Mouse (Mus musculus): ENCODE measurements around the gene Tcp10a.
"Not testable (repeated sequence)": the region's sequence is repeated elsewhere in the genome, so short reads cannot be mapped to it uniquely, and the experiment has no call there.

Tcp10a gene

GRCm38 (mm10) chr17:7324346-7324745, at the start of gene Tcp10a:
Tcp10a (plus strand) TSS chr17:7324646.
- not testable (repeated sequence) for DNase-seq (ENCODE audit: low spot score in 2 of 2)

DNA sequence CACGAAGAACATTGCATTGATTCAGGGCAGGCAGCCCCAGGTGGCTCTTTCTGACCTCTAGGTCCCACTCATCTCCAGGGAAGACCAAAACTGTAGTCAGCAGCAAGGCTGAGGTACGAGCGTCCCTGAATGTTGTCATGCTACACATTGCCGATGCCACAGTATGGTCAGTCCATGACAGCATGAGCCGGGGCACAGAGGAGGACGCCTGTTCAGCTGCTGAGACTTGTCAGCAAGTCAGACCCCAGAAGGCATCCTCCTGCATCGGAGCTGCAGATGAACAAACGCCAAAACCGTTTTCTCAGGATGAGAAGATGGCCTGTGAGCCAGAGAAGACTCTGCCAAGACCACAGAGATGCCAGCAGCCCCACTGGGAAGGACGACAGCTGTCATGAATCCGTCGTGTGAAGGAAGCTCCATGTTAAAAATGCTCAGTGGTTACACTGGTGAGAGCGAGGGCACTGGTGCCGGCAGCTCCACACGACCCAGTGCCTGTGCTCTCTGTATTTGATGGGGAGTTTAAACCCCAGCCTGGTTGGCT, 45.7 kb upstream of the Tcp10a start:
- DNase-seq (ENCODE audit: low spot score in 2 of 2), result no peak

- no peak for DNase-seq (ENCODE audit: low spot score in 2 of 2)
Observed at GRCm38 (mm10) chr17:7279251-7279650, 45.2 kb upstream of the Tcp10a start.

GRCm38 (mm10) chr17:7284297-7284910, 40.0 kb upstream of the Tcp10a start:
- DNase-seq (ENCODE audit: low spot score in 2 of 2), result peak in 1 of 2 experiments; percentile 33

DNA sequence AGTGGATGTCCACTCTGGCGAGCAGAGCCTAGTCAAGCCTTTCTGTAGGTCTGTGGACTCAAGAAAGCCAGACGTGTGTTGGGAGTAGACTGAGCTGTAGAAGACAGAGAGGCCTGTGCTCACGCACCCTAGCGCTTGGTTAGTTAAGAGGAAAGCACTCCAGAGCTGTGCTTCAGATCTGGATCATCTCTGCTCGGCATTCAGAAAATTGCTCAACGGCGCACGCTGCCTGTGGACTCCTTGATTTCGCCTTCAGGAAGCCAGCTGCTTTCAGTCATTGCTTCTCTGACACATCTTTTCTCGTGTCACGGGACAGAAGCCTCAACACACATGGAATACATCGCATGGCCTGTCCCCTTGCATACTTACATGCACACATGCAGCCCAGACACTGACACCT, 39.2 kb upstream of the Tcp10a start:
- DNase-seq (ENCODE audit: low spot score in 2 of 2), result no peak

DNA sequence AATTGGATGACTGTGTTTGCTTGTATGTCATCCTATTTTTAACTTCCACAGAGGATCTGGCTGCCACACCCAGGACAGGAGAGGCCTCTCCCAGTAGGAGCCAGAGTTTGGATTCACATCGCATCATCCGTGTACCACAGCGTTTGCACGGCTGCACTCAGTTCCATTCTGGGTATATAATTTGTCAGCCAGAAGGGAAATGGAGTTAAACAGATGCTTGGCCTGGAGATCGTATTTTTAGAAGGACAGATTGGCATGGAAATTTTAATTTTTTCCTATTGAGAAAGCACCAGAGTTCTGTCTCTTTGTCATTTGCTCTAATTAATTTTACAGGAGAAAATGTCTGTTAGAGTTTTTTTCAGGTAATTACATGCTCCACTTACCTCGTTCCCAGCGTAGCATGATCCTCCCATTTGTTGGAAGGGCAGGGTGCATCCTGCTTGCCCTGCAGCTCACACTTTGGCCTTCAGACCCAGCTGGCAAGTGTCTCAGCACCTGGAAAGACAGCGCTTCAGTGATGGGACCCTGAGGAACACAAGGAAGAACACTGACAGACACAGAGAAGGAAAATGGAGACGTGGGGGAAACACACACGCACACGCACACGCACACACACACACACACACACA, 37.9 kb upstream of the Tcp10a start:
- DNase-seq (ENCODE audit: low spot score in 2 of 2), result peak in 1 of 2 experiments; percentile 47

DNA sequence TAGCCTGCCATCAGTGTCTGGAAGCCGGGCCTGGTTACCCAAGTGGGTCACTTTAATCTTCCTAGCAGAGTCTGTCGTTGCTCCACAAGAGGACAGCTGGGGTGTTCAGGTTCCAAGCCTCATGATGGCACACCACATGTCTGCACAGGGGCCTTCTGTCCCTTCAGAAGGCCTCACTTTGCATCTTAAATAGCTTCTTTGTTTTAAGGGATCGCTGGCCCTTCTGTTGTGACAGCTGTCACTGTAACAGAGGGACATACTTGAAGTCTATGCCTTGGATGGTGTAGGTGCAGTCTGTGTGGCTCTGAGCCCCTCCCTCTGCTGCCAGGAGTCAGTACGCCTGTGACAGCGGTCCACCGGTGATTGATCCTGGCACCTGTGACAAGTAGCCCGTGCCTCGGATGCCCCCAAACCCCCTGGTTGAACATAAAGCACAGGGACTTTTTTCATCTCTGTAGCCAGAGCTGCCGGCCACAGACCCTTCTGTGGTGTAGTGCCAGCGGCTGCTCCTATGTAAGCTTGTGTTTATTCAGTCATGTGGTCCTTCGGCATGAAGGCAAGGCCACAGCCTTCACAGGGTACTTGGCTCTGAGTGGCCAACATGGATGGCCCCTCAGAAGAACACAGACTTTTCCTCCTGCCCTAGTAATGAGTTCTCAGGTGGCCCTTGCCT, 32.3 kb upstream of the Tcp10a start:
- DNase-seq (ENCODE audit: low spot score in 2 of 2), result no peak

DNA sequence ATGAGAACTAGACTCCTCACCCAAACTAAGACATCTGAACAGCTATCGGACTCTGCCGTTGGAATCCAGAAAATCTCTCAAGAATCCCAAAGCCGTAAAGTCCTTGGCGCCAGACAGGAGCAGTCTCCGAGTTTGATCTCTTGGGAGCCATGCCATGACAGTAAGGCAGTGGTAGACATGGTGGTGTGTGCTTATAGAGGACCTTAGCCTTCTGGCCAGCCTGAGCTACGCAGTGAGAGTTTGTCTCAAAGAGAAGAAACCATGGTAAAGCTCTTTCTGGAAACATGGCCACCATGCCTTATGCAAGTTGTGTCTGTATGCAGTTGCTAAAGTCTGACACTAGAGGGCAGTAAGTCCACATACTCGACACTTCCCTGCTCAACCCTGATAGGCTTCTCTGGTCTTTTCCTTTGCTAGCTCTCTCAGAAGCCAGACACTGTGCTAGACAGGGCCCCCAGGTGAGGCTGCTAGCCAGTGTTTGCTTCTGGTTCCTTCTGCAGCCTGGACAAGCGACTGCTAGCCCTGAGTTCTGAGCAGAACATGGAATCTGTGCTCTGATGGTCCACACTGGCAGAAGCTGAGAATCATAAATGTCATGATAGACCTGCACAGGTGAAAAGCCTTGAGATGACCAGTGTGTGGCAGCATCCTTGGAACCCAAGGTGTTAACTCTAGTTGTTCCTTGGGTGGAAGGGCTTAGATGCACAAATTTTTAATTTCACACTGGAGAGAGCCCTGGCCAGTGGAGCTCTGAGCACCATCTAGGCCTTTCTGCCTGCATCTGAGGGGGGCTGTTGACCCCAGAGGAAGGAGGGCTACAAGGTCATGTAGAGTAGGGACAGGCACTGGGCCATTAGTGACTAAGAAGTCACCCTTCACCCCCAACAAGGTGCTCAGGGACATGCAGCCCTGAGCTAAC, 17.9 kb upstream of the Tcp10a start:
- peak; percentile 70 to 81 for DNase-seq (ENCODE audit: low spot score in 2 of 2)

DNA sequence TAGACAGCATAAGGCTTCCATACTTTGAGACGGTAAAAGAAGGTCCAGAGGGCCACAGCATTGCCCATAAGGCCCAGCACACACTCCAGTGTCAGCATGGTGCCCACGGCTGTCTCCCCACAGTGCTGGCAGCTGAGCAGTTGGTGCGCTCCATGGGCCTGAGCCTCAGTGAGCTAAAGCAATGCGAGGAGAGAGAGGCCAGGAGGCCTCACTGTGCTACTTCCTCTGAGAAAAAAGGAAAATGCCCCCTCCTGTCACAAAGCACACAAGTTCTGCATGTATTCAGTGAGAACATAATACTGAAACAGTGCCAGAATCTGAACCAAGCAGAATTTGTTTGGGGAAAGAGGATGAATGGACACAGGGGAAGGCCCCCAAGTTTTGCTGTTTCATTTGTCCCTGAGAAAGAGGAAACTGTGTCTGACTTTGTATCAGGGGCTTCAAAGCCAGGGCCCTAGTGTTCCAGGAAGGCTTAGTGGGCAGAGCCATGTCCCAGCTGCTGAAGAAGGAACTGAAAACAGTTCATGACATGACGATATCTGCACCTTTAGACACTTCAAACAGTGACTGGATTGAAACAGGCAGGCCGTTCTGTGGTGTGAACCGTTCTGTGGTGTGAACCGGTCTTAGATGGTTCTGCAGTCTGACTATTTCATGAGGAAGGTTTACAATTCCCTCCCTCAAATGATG, 8.6 kb upstream of the Tcp10a start:
- not testable (repeated sequence) for DNase-seq (ENCODE audit: low spot score in 2 of 2)

DNA sequence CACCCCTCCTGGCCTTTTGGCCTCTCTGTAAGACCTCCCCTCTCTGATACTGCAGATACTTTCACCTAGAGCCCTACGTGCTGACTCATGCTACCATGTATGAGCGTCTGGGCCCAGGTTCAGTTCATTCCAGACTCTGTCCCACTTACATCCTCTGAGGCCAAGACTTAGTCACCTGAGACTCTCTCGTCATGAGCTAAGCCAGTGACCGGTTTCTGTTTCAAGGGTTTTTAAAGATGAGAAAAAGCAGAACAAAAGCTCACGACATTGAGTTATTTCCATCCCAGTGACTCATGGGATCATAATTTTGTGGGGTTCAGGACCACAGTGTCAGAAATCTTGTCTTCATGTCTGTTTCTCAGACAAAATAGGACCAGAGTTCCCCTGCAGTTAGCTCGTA, 4.7 kb upstream of the Tcp10a start:
- DNase-seq (ENCODE audit: low spot score in 2 of 2), result not testable (repeated sequence)

DNA sequence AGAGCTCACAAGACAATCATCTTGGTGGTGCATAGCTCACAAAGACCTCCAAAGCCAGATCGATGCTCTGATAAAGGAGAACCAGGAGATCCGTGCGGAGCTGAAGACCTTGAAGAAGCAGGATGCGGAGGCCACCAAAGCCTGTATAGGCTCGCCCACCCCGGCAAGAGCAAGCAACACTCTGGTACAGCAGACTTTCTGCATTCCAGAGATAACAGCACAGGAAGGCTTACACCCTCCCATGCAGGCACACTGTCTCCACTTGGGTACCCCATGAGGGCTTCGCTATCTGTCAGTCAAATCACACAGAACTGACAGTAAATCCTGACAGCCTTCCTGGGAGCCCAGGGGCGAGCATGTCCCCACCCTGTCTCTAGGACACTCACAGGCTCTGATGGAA, 2.0 kb downstream of the Tcp10a start:
- not testable (repeated sequence) for DNase-seq (ENCODE audit: low spot score in 2 of 2)

DNA sequence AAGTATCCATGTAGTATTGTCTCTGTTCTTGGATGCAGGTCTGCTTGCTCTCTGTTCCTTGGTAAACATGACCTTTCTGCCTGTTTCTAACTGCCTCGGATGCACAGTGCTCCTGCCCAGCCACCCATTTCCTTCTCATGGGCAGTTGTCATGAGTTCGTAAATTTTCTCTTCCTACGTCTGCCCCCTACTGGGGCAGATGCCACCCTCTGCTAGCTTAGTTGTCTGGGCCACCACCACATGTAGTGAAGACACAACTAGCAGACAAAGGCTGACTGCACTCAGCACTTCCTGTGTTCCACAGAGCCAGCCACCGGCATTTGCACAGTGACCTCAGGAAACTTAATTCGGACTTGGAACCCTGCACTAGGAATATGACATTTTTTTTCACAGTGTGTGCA, 8.3 kb downstream of the Tcp10a start:
- DNase-seq (ENCODE audit: low spot score in 2 of 2), result not testable (repeated sequence)

GRCm38 (mm10) chr17:7337381-7337780, 12.9 kb downstream of the Tcp10a start:
- DNase-seq (ENCODE audit: low spot score in 2 of 2), result not testable (repeated sequence)

- DNase-seq (ENCODE audit: low spot score in 2 of 2), result not testable (repeated sequence)
Observed at GRCm38 (mm10) chr17:7348765-7349164, 24.3 kb downstream of the Tcp10a start.

GRCm38 (mm10) chr17:7352596-7352995, 28.1 kb downstream of the Tcp10a start, which contains the start of gene Ttll2:
Ttll2 (minus strand) TSS chr17:7352696.
- not testable (repeated sequence) for DNase-seq (ENCODE audit: low spot score in 2 of 2)

DNA sequence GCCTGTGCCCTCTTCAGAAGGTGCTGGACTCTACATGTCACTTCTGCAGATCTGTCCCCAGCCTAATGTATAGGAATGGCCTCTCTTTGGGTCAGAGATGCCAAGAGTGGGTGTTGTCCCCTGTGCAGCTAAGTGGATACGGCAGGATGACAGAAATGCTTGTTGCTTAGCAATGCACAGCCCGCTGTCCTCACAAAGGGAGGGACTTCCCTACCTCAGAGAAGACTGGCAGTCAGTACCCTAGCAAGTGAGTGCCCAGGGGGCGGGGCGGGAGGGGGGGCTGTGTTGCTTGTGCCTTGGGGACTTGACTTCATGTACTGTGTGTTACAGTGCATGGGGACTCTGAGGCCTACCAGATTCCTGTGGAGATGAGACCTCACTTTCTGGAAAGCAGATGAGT, 35.4 kb downstream of the Tcp10a start:
- not testable (repeated sequence) for DNase-seq (ENCODE audit: low spot score in 2 of 2)

GRCm38 (mm10) chr17:7360749-7361465, 36.5 kb downstream of the Tcp10a start:
- not testable (repeated sequence) for DNase-seq (ENCODE audit: low spot score in 2 of 2)

GRCm38 (mm10) chr17:7365615-7366014, 41.2 kb downstream of the Tcp10a start:
- DNase-seq (ENCODE audit: low spot score in 2 of 2), result not testable (repeated sequence)

- DNase-seq (ENCODE audit: low spot score in 2 of 2), result not testable (repeated sequence)
Observed at GRCm38 (mm10) chr17:7366265-7366664, 41.8 kb downstream of the Tcp10a start.
